Mouse (Mus musculus): ENCODE results near the gene Stpg3.

Stpg3 gene

DNA sequence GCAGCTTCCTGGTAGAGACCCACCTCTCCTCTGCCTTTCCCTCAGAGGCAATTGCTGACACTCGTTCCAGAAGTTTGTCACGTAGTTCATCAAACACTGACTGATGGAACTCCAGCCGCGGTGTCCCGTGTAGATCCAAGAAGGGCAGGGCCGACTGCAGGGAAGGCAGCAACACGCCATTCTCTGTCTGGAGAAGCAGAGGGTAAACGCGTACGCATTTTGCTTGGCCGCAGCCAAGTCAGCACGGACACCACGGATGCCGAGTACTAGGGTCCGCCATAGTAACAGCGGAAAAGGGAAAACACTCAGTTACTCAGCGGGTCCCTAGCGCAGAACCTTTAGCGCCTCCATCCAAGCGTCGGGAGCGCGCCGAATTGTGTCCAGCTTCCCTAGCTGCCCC, 3.8 kb downstream of the Stpg3 start:
- DNase-seq (ENCODE audit: low spot score): peak; percentile 27

DNA sequence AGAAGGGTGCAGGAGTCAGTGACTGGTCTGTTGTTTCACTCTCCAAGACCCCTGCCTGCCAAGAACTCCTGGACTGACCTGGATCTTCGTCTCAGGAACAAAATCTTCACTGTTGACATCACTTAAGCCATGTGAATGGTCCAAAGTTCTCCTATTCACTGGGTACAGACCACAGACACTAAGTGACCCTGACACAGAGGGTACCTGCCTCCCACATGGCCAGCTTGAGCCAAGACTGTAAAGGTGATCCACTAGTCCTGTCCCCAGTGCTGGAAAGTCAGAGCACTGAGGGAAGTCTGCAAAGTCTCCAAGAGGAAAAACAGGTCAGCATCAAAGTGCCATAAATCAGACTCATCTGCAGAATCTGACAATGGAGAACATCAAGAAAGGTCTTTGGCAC, 6.8 kb downstream of the Stpg3 start:
- DNase-seq (ENCODE audit: low spot score): no peak

DNA sequence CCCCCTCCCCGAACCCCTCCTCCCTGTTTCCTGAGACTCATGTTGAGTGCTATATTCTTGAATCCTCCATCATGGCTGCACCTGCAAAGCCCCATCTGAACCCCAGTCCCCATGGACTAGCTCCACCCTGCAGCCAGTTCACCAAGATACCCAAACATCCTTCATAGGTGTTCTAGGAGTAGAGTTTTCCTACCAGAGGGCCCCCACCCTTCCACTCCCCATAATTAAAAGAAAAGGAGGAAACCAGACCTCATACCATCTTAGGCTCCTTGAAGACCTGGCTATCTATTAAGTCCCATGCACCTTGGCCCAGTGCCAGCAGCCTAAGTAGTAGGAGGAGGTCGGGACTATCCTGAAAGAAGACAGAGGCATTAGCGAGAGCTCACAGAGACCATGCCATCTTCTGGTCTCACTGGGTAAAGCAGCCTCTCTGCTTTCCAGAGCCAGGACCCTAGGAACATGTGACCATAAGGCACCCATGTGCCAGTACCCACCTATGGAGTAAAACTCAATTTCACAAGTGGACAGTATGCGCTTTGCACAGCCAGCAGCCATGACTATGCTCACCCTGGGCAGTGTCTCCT, 10.7 kb downstream of the Stpg3 start:
- DNase-seq (ENCODE audit: low spot score): no peak

DNA sequence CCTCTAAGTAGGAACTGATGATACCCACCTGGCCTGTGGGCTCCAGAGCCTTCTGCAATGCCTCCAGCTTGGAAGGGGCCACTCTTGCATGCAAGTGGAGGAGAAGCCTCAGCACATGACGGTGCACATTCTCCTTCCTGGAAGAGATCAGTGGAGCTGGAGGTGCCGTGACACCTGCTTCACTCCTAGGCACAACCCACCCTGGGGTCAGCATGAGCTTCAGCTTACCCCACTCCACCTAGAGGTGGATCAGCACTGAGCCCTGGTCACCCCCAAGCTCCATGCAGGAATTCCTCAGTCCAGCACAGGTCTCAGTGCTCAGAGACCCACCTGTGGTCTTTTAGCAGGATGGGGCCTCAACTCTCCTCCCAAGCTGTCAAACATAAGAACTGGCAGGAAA, 13.8 kb downstream of the Stpg3 start:
- DNase-seq (ENCODE audit: low spot score): no peak

DNA sequence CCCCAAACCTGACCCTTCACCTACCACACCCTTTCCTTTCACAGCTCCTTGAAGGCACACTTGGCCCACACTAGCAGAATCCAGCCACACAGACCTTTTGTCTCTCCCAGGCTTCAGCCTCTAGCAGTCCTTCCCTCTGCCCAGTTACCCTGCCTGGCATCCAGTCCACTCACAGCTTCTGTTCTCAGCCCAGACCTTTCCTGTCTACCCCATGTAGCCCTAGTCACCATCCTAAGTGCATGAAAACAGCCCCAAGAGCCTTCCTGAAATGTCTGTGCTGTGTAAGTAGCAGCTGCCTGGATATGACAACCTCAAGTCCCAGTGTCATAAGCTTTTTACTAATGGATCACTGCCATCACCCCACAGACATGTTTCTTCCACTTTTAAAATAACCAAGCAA, 16.5 kb downstream of the Stpg3 start:
- DNase-seq (ENCODE audit: low spot score): no peak

DNA sequence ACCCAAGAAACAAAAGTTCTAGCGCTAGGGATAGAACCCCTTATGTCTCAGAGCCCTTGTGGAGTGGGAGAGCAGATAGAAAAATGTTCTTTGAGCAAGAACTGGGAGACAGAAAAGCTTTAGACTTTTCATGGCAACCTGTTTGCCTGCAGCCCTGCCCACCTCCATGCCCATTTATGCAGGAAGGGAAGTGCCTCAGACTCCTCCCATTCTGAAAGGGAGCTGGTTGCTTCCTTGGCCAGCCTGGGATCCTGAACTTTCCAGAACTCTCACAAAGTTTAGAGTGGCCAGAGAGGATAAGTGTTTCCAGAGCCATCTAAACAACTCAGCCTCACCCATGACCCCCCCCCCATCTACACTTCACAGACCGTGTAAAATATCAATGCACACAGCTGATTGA, 17.2 kb downstream of the Stpg3 start:
- no peak for DNase-seq (ENCODE audit: low spot score)

DNA sequence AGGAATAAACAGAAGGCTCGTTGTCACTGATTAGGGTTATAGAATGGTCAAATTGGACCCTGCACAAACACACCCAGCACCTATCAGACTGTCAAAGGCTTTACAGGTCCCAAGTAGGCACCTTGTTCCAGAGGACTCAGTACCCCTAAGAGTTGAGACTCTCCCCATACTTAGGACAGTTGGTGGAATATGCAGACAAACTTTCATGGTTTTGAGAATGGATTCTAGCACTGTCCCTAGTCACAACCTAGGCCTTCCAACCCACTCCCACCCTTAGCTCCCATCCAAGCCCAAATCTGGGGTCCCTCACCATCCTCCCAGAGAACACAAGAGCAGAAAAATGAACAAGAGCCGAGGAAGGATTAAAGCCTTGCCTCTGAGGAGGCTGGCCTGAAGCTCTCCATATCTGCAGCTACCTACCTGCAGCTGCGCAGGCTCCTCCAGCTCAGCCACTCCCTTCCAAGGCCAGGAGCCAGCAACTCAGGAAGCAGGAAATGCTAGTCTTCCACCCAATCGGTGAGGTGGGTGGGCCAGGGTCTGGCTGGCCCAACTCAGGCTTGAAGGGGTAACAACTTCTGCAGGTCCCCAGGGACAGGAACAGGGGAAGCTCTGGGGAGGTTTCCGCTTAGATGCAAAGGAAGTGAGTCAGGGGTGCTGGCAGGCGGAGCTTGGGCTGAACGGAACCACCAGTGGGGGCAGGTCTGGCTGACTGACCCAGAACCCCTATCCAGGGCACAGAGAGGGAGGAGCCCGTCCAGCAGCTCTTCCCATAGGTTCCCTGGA, 18.1 kb downstream of the Stpg3 start, which contains the start of gene Tor4a:
Gene Tor4a (minus strand): TSS at position 715 of the 783 bp plus-strand sequence.
- DNase-seq (ENCODE audit: low spot score): peak; percentile 82

DNA sequence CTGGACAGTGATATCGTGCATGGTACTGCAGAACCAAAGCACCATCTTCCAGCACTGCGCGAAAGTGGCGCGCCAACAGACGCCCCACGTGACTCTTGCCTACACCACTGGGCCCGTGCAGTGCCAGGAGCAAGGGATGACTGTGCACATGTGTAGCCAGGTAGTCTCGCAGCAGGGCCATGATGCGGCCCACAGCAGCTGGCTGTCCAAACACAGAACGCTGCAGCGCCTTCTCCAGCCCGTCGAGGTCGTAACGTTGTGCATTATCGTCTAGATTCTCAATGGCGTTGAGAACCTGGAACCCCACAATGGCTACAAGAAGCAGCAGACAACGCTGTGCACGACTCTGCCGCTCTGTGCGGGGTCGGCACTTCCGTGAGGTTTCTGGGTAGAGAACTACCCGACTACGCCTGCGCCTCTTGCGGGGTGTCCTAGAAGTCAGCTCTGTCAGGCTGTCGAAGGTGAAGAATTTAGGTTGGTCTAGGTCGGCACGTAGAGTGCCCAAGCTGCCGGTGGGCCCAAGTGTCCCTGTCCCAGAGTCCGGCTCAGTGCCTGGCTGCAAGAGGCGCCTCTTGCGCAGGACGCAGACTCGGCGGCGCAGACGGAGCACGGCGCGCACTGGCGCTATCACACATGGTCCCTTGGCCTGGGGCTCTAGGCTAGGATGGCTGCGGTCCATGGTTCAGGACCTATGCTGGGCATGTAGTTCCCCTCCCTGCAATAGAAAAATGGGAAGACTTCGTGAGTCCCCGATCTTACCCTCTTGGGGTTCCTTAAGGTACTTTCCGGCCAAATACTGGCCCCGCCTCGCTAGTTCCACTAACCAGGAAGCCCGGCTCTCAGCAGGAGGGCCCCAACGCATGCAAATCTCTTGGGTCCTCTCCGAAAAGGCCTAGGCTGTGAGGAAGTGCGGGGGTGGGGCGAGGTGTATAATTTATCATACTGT, 19.0 kb downstream of the Stpg3 start:
- peak; percentile 61 for DNase-seq (ENCODE audit: low spot score)

DNA sequence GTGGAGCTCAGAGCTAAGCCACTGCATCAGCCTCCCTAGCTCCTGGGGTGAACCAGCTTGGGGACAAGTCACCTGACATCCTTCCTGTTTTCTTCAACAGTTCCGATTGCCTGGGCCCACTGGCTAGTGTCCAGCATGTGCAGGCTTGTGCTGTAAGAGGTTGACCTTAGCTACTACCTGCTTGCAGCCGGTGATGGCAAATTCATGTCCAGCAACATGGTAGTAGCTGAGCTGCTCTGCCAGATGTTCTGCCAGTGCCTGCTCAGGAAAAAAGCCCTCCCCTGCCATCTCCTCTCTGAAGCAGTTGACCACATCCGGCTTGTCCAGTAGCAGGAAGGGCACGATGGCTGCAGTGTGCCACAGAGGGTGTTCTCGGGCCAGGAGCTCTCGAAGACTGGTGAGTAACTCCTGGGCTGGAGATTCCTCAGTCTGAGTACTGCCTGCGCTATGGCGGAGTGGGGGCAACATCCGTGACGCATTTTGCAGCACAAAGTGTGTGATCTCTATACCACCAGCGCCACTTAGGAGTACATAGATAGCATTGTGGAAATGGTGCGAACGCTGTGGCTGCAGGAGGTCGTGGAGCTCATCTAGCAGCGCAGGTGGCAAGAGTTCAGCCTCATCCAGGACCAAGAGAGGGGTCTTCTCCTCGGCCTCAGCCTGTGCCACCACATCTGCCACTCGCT, 19.8 kb downstream of the Stpg3 start:
- DNase-seq (ENCODE audit: low spot score): no peak

DNA sequence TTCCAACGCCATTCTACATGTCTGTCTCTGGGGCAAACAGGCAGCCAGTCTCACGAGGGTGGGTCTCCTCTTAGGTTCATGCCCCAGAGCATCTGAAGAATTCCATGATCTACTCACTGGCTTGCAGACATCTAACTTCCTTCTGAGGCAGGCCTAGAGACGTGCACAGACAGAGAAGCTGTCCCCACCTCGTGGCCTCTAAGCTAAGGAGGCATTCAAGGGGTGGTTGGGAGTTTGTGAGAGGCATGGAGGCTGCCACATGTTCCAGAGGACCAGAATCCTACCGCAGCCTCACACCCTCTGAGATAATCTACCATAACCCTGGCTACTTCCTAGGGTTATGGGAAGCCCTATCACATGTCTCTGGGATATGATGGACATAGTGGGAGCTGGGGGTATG, 20.4 kb downstream of the Stpg3 start:
- DNase-seq (ENCODE audit: low spot score): no peak

DNA sequence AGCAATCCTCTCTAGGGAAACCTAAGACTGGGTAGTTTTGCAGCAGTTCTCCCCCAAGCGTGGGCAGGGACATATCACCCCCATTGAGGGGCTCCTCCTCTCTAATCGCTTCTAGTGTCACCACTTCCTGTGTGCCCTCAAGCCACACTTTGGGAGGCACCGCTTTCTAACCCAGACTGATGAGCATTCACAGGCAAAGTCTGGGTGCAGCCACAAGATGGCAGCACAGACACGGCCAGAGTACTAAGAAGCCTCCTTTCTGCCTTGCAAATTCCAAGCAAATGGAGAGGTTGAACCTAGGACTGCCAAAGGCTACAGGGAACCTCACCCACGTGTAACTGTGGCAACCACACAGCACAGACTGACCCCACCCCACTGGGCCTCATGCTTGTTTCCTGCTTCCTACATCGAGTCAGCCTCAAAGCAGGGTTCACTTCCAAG, 21.1 kb downstream of the Stpg3 start:
- peak; percentile 75 for DNase-seq (ENCODE audit: low spot score)

DNA sequence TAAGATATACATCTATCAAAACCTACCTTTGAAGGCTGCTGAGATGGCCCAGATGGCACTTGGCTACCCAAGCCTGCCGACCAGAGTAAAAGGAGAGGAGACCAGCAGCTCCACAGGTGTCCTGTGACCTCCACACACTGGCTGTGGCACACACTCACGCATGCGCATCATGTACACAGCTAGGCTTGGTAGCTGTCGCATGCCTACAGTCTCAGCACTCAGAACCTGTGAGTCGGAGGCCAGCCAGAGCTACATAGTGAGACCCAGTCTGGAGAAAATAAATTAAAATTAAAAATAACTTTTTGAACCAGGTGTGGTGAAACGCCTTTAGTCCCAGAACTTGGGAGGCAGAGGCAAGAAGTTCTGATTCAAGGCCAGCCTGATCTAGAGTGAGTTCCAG, 26.6 kb downstream of the Stpg3 start:
- no peak for DNase-seq (ENCODE audit: low spot score)

DNA sequence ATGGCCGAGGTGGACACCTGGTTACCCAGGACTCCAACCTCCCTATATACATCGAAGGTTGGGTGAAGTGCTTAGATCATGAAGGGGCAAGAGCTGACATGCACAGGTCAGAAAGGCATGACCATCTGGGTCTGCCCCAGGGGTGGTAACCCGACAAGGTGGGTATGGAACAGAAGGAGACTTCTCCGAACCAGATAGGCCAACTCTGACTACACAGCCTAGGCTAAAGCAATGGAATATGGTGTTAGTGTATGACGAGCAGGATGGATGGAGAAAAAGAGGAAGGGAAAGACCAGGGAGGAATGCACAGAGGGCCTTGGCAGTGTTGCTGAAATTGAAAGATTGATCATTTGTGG, 27.9 kb downstream of the Stpg3 start:
- DNase-seq (ENCODE audit: low spot score): no peak

DNA sequence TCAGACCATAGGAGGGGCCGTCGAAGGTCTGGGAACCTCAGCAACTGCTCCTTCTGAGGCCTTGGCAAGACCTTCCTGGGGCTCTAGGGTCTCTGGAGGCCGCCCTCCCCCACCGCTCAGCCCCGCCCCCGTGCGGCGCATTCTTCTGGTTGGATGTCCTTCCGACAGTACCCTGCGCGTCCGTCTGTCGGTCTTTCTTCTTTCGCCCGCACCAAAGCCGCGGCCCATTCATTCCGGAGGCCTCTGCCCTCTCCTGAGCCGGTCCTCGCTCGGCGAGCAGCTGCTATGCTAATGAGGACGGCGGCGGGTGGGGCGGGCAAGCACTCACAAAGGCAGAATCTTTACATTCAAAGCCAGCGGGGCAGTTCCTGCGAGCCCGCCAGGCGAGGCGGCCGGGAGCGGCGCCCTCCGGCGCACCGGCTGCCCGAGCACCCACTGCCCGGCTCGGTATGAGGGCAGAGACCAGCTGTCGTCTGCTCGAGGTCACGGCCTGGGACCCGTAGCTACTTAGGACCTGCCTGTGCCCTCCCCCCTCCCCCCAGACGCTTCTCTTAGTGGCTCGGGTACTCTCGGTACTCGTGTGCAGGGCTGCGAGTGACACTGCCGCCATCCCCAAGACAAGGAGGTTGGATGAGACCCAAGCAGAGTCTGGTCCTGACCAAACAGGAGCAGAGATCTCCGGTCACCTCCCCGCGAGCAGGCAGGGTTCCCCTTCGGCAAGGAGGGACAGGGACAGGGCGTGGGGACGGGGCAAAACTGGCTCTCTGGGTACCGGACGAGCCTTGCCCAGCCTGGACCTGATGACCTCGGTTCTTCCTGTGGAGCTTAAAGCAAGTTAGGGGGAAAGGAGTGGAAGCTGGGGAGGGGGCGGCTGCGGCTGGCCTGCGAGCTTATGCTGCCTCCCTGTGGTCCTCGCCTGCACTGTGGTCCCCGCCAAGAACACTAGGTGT, 28.5 kb downstream of the Stpg3 start:
- peak; percentile 80 for DNase-seq (ENCODE audit: low spot score)

DNA sequence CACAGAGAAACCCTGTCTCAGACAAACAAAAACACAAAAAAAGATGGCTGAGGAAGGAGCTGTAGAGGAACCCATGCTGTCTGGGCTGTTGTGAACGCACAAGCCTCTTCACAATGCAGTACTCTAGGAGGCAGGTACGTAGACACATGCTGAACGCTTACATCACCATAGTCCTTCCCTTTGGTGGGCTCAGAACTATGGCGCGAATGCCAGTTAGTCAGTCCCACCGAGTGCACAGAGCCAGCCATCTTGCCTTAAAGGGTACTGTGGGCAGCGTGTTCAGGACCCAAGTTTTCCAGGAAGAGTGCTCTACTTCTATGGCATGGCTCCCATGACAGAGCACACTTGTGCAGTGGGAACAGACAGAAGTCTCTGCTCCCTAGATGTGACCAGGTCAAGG, 29.9 kb downstream of the Stpg3 start:
- no peak for DNase-seq (ENCODE audit: low spot score)

DNA sequence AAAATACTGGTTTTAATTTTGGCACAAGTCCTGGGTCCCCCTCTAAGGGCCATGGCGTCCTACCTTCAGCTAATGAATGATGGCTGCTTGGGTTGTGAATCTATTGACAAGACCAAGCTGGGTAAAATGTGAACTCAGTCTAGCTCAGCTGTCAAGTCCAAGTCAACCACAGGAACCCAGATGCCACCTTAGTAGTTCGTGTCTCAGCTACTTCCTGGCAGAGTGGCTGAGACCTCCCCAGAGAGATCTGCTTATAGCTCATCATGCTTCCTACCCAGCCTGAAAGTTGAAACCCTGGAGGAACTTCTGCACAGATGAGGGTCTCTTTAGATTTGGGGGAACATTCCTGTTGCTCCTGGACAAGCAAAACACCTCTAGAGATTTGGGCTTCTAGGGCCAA, 31.1 kb downstream of the Stpg3 start:
- no peak for DNase-seq (ENCODE audit: low spot score)

DNA sequence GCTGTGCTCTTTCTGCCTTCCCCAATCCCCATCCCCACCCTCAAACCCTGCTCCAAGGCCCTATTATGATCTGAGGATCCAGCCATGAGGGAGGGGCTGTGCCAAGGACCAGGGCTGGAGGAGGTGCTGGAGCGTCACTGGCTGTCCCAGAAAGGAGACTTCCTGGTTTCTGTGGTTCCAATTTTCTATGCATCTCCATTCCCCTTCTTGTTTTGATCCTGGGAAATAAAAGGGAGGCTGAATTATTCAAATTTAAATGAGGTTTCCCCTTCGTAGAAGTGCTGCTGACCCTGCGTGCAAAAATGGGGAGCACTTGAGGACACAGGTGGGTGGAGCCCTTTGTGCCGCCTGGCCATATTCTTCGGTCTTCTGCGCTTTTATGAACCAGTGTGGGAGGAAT, 31.8 kb downstream of the Stpg3 start:
- DNase-seq (ENCODE audit: low spot score): no peak

DNA sequence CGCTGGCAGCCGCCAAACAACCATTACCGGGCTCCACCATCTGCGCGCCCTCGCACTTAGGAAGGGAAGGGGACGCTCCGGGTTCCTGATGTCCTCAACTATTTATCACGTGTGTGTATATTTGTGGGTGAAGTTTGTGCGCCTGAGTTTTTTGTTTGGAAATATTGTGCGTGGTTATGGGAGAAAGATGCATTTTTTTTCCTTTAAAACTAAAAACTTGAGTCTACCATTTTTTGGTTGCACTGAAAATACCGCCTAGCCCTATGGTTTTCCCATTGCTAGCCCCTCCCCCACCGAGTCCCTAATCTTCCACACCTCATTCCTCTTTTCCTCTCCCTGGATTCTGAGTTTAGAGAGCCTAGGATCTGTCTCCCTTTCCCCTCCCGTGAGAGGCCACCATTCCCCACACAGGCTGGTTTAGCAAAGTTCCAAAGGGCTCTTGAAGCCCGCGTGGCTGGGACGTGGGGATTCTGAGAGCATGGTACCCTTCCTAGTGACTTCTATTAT, 32.5 kb downstream of the Stpg3 start:
- no peak for DNase-seq (ENCODE audit: low spot score)

DNA sequence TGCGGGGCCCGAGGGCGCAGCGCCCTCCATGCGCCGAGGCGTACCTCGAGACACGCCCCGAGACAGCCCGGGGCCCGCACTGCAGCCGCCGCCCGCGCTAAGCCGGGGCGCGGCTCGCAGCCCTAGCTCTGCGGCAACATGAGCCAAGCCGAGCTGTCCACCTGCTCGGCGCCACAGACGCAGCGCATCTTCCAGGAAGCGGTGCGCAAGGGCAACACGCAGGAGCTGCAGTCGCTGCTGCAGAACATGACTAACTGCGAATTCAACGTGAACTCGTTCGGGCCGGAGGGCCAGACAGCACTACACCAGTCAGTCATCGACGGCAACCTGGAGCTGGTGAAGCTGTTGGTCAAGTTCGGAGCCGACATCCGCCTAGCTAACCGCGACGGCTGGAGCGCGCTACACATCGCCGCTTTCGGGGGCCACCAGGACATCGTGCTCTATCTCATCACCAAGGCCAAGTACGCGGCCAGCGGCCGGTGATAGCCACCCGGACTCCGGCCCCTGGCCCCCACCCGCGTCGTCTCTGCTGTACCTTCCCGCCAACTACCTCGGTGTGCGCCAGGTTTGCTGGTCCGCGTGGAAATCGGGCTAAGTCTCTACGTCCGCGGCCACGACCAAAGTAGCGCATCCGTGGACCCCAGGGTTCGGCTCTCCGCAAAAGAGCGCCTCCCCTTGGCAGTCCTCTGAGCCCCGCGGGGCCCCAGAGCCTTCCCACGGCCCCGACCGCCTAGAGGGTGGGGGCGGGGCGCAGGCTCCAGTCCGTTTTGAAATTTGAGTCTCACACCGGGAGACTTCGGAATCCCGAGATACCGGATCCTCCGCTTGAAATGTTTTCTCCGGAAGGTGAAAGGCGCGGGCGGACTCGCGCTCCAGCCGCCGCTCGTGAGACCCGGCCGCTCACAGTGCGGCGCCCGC, 33.2 kb downstream of the Stpg3 start:
- peak; percentile 59 for DNase-seq (ENCODE audit: low spot score)

DNA sequence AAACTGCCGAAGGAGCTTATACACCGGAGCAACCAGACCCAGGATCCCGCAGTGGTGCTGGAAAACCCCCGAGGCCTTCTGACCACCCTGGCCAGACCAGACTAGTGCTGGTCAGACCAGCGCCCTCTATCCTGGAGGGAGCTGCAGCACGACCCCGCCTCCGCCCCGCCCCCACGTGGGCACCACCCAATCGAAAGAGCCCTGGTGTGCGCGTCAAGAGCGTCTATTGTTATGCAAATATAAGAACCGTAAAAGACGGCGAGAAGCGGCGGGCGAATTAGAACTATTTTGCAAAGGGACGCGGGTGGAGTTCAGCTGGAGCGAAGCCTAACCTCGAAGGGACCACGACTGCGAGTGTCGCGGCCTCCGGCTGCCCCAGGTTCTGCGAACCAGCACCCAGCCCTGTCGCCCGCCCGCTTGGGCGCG, 33.9 kb downstream of the Stpg3 start, which contains the start of gene Nrarp:
Gene Nrarp (plus strand): TSS at position 281 of the 426 bp plus-strand sequence.
- DNase-seq (ENCODE audit: low spot score): peak; percentile 96

All from yolk sac, embryonic 10.5 days (tissue).